Mouse (Mus musculus) left cerebral cortex, postnatal 14 days (tissue): ENCODE measurements at regions not wholly inside any gene's neighbourhood (a gene's known extent, or its start where the extent isn't known, plus 50 kb on each side); places are given as distances from the start of the nearest gene placed in this dataset.

Source experiments
- DNase-seq, 2 experiments: peaks; one replicate each; pipeline ENCODE4 v3.0.0; 2021 to 2022; ENCODE audit warnings: low spot score in 2 of 2, mixed read lengths in 1 of 2
- intact Hi-C: fragments of 180-260 bp; cut with DNase I; formaldehyde crosslinking; loops from one replicate; pipeline ENCODE4 v1.15.1; 2025

- intact Hi-C loops: no loop called here
- DNase-seq: no peak
Measured at GRCm38 (mm10) chr9:76734387-76734786, 167.5 kb upstream of the Fam83b start.

- intact Hi-C loops: no loop called here
- no peak for DNase-seq
Measured at GRCm38 (mm10) chr9:76733812-76734211, 166.9 kb upstream of the Fam83b start.

GRCm38 (mm10) chr9:76722881-76723280, 156.0 kb upstream of the Fam83b start:
- DNase-seq: no peak
- intact Hi-C loops: no loop called here

GRCm38 (mm10) chr9:76715852-76716251, 148.9 kb upstream of the Fam83b start:
- intact Hi-C loops: no loop called here

GRCm38 (mm10) chr9:76706451-76706850, 139.5 kb upstream of the Fam83b start:
- DNase-seq: no peak
- intact Hi-C loops: no loop called here

More at GRCm38 (mm10) chr9:76715852-76716251, 148.9 kb upstream of the Fam83b start:
- no peak for DNase-seq

GRCm38 (mm10) chr9:76705786-76706185, 138.9 kb upstream of the Fam83b start:
- intact Hi-C loops: no loop called here
- DNase-seq: peak; percentile 18 to 30

GRCm38 (mm10) chr9:76695547-76695946, 128.6 kb upstream of the Fam83b start:
- DNase-seq: no peak
- intact Hi-C loops: no loop called here

- intact Hi-C loops: no loop called here
- no peak for DNase-seq
Measured at GRCm38 (mm10) chr9:76692976-76693375, 126.1 kb upstream of the Fam83b start.

- intact Hi-C loops: no loop called here
- DNase-seq: peak; percentile 70 to 74
Measured at GRCm38 (mm10) chr9:76660848-76661247, 93.9 kb upstream of the Fam83b start.

GRCm38 (mm10) chr9:76659798-76660197, 92.9 kb upstream of the Fam83b start:
- intact Hi-C loops: no loop called here
- DNase-seq: no peak

GRCm38 (mm10) chr9:76653311-76653710, 86.4 kb upstream of the Fam83b start:
- intact Hi-C loops: no loop called here
- no peak for DNase-seq

- DNase-seq: no peak
- intact Hi-C loops: no loop called here
Measured at GRCm38 (mm10) chr9:76649484-76649883, 82.6 kb upstream of the Fam83b start.

GRCm38 (mm10) chr9:76646383-76646782, 79.5 kb upstream of the Fam83b start:
- no peak for DNase-seq
- intact Hi-C loops: no loop called here
